Comparison of ENCODE assay signal across 12 mouse cellular contexts in the genomic region with DNA sequence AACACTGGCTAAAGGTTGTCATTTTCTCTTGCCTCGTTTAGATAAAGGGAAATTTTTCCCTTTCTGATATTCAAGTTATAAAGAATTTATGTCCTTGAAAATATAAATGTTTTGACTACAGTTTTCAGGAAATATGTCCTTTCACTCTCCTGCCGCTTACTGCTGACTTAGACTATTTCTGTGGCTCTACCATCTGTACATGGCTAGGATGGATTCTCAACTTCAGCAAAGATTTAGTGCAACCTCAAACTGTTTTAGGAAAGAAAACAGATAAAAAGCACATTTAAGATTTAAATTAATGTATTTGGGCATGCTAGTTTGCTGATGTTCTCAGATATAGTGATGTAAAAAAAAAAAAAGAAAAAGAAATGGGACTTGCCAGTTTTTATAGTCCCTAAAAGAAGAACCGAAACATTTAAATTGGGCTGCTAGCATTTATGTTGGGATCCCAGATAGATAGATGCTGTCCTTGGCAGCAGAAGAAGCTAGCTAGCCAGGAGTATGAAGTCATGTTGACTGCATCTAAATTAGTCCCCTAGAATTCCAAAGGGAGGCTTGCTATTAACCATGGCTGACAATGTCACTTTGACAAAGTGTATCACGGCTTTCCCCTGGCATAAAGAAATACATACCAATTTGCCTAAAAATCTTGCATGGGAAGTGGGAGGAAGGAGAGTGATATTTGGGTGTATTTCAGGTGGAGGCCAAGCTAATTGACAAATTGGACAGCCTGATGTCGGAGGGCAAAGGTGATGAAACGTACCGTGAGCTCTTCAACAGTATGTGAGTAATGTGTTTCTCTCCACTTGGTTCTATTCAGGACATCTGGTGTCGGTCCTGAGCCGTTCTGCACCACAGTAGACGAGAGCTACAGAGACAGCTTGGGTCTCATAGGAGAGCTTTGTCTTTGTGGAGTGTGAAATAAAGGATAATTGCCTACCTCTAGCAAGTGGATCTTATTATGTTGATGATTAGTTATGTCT.
DNase-seq lines count a peak whose midpoint lies in the region; ATAC-seq and TF ChIP-seq lines count a peak whose summit lies in the region.
"Had no signal": no experiment of that assay in that cellular context is flagged by ENCODE, and none has a peak within 500 bp of the region (broad histone marks: within the 10 kb centered on the region; RNA-seq: fewer than 3 reads in every experiment).

No protein-coding gene starts in this region.

- H3K27me3 ChIP-seq in kidney, adult 2 months (replicated peaks; ENCODE audit: control insufficient read depth, insufficient read depth, low read length), result no peaks in the 10 kb centered on the region; the same call in 1 of the 2 replicates
- H3K27me3 ChIP-seq in forebrain, embryonic 15.5 days, result no peaks in the 10 kb centered on the region
- H3K27me3 ChIP-seq in neural tube, embryonic 12.5 days (replicated peaks), result no peaks in the 10 kb centered on the region

- DNase-seq in kidney, adult 2 months, result no peak
- DNase-seq in kidney, postnatal 14 days, result no peak
- peak; percentile 20 for DNase-seq in cerebellum, adult 8-10 months
- DNase-seq in spleen, postnatal 36 days (ENCODE audit: low spot score in 2 of 2), result no peak
- DNase-seq: adrenal gland, postnatal 10 days; lung, embryonic 14.5 days had no signal

- H3K4me3 ChIP-seq in kidney, adult 2 months (ENCODE audit: insufficient read depth, low read depth, low read length), result no peak overlapping the region
- no peak overlapping the region for H3K4me3 ChIP-seq in forebrain, embryonic 15.5 days
- no peak overlapping the region for H3K4me3 ChIP-seq in neural tube, embryonic 12.5 days
- H3K4me3 ChIP-seq: myocyte had no signal

- TF ChIP-seq CTCF in kidney, adult 2 months (conservative IDR thresholded peaks at IDR 0.05; ENCODE audit: insufficient read depth, insufficient read length, low read depth, low read length), result no peak

- no peaks in the 10 kb centered on the region for H3K9me3 ChIP-seq in forebrain, embryonic 15.5 days
- no peaks in the 10 kb centered on the region for H3K9me3 ChIP-seq in neural tube, embryonic 12.5 days
- H3K9me3 ChIP-seq: G1E had no signal

- 76% methylated on average over 10 of the region's 10 CpGs for WGBS in kidney, adult 2 months
- WGBS in forebrain, embryonic 15.5 days, result 34% methylated on average over 10 of the region's 10 CpGs
- 34% methylated on average over 10 of the region's 10 CpGs for WGBS in neural tube, embryonic 12.5 days

- ATAC-seq in forebrain, embryonic 15.5 days (replicated peaks), result peak; percentile 55
- peak; percentile 79 for ATAC-seq in neural tube, embryonic 12.5 days (ENCODE audit: low FRiP score, low read depth)
- no peak for ATAC-seq in activated CD4-positive, CD25-positive, alpha-beta regulatory T cell, adult 4 months
- ATAC-seq: intestine, embryonic 16.5 days had no signal

- H3K27ac ChIP-seq in kidney, adult 2 months (ENCODE audit: insufficient read depth, low read depth, low read length), result peak overlapping the region; percentile 22
- no peak overlapping the region for H3K27ac ChIP-seq in forebrain, embryonic 15.5 days (replicated peaks)
- no peak overlapping the region for H3K27ac ChIP-seq in neural tube, embryonic 12.5 days

- TF ChIP-seq POLR2A in kidney, adult 2 months (IDR thresholded peaks at IDR 0.05; ENCODE audit: low read depth, low read length), result no peak

- no peak overlapping the region for H3K9ac ChIP-seq in forebrain, embryonic 15.5 days (replicated peaks)
- H3K9ac ChIP-seq in neural tube, embryonic 12.5 days, result no peak overlapping the region
- H3K9ac ChIP-seq: lung, embryonic 14.5 days had no signal

- no peaks in the 10 kb centered on the region for H3K36me3 ChIP-seq in kidney, adult 2 months (ENCODE audit: control insufficient read depth, insufficient read depth, low read length)
- no peaks in the 10 kb centered on the region for H3K36me3 ChIP-seq in forebrain, embryonic 15.5 days
- H3K36me3 ChIP-seq in neural tube, embryonic 12.5 days, result no peaks in the 10 kb centered on the region
- H3K36me3 ChIP-seq: G1E had no signal

- H3K4me2 ChIP-seq in forebrain, embryonic 15.5 days (replicated peaks), result no peak overlapping the region
- H3K4me2 ChIP-seq in neural tube, embryonic 12.5 days (replicated peaks), result no peak overlapping the region
- H3K4me2 ChIP-seq: lung, embryonic 14.5 days had no signal

- H3K4me1 ChIP-seq in kidney, adult 2 months (ENCODE audit: control insufficient read depth, insufficient read depth, low read length), result peaks cover 9% of the 10 kb centered on the region
- H3K4me1 ChIP-seq in forebrain, embryonic 15.5 days, result peaks cover 53% of the 10 kb centered on the region
- peaks cover 22% of the 10 kb centered on the region for H3K4me1 ChIP-seq in neural tube, embryonic 12.5 days
